Mouse (Mus musculus): Measurements from ENCODE around the gene H2-Aa.

Gene H2-Aa

GRCm38 (mm10) chr17:34261502-34261901, 26.1 kb downstream of the H2-Aa start:
- peak; percentile 7 to 36 for DNase-seq

GRCm38 (mm10) chr17:34260551-34260950, 27.1 kb downstream of the H2-Aa start:
- DNase-seq: no peak

GRCm38 (mm10) chr17:34257594-34258375, 29.8 kb downstream of the H2-Aa start, which contains the start of gene H2-Ab1:
Gene H2-Ab1, plus strand, starts transcription at chr17:34257689.
- DNase-seq: peak; percentile 37 to 45

- DNase-seq: no peak
Measured at GRCm38 (mm10) chr17:34256501-34256900, 31.1 kb downstream of the H2-Aa start.

GRCm38 (mm10) chr17:34251666-34252065, 36.0 kb downstream of the H2-Aa start:
- DNase-seq: no peak

GRCm38 (mm10) chr17:34249878-34250277, 37.7 kb downstream of the H2-Aa start:
- peak; percentile 37 to 39 for DNase-seq

- no peak for DNase-seq
Measured at GRCm38 (mm10) chr17:34249361-34249760, 38.3 kb downstream of the H2-Aa start.

- DNase-seq: no peak
Measured at GRCm38 (mm10) chr17:34248764-34249163, 38.9 kb downstream of the H2-Aa start.

- DNase-seq: no peak
Measured at GRCm38 (mm10) chr17:34247047-34247446, 40.6 kb downstream of the H2-Aa start.

- DNase-seq: no peak
Measured at GRCm38 (mm10) chr17:34244656-34245055, 43.0 kb downstream of the H2-Aa start.

- no peak for DNase-seq
Measured at GRCm38 (mm10) chr17:34240916-34241315, 46.7 kb downstream of the H2-Aa start.

GRCm38 (mm10) chr17:34240366-34240765, 47.3 kb downstream of the H2-Aa start:
- no peak for DNase-seq

- DNase-seq: no peak
Measured at GRCm38 (mm10) chr17:34239601-34240041, 48.0 kb downstream of the H2-Aa start.

GRCm38 (mm10) chr17:34238706-34239105, 48.9 kb downstream of the H2-Aa start, which contains the start of gene H2-Ob:
Gene H2-Ob, plus strand, starts transcription at chr17:34238903.
- DNase-seq: no peak

- no peak for DNase-seq
Measured at GRCm38 (mm10) chr17:34237741-34238140, 49.9 kb downstream of the H2-Aa start.

GRCm38 (mm10) chr17:34236691-34237090, 50.9 kb downstream of the H2-Aa start:
- DNase-seq: no peak

- peak; percentile 58 to 59 for DNase-seq
Measured at GRCm38 (mm10) chr17:34234926-34235325, 52.7 kb downstream of the H2-Aa start.
